Mouse (Mus musculus) embryonic facial prominence, embryonic 13.5 days (tissue): Measurements from ENCODE around the gene Gxylt2. TPM values are rescaled to one million over a fixed set of nuclear protein-coding genes. Genes with fewer than 3 reads are reported as not detected.

Experiments used
- ATAC-seq: fragments of 200-750 bp; cut with Nextera tagmentation; 2 replicates; pipeline ENCODE4 v1.8.0; 2017; ENCODE audit warnings: low read depth; ENCODE audit not compliant: insufficient number of reproducible peaks, insufficient read depth, low FRiP score, low TSS enrichment
- H3K27ac ChIP-seq: fragments of 300-500 bp; sonication (generic); 2 replicates; pipeline ENCODE4 v1.5.1; 2015; ENCODE audit warnings: moderate library complexity, mild to moderate bottlenecking, inconsistent platforms
- H3K27me3 ChIP-seq: fragments of 300-500 bp; sonication (generic); 2 replicates; pipeline ENCODE4 v1.6.1; 2015; ENCODE audit warnings: mild to moderate bottlenecking, inconsistent platforms
- H3K36me3 ChIP-seq: fragments of 300-500 bp; sonication (generic); 2 replicates; pipeline ENCODE4 v1.6.1; 2015; ENCODE audit warnings: mild to moderate bottlenecking, inconsistent platforms
- H3K4me1 ChIP-seq: fragments of 300-500 bp; sonication (generic); 2 replicates; pipeline ENCODE4 v1.6.1; 2015; ENCODE audit warnings: inconsistent platforms
- H3K4me2 ChIP-seq: fragments of 300-500 bp; sonication (generic); 2 replicates; pipeline ENCODE4 v1.6.1; 2015; ENCODE audit warnings: moderate library complexity, mild to moderate bottlenecking, inconsistent platforms
- H3K4me3 ChIP-seq: fragments of 300-500 bp; sonication (generic); 2 replicates; pipeline ENCODE4 v1.5.1; 2015; ENCODE audit warnings: mild to moderate bottlenecking, inconsistent platforms
- H3K9ac ChIP-seq: fragments of 300-500 bp; sonication (generic); 2 replicates; pipeline ENCODE4 v1.6.1; 2015; ENCODE audit warnings: mild to moderate bottlenecking, inconsistent platforms
- H3K9me3 ChIP-seq: fragments of 300-500 bp; sonication (generic); 2 replicates; pipeline ENCODE4 v1.6.1; 2016; ENCODE audit warnings: inconsistent platforms
- WGBS: fragments of 180-500 bp; shearing (Covaris S2); methylation state at CpG from one replicate; pipeline ENCODE4 v1.1.7; 2015; ENCODE audit warnings: mixed read lengths; 5-methylcytosine and 5-hydroxymethylcytosine counted together
- polyA plus RNA-seq: library from polyadenylated mRNA; unstranded; fragments of >200 nt; fragmentation: Nextera tagmentation; extraction: Ambion mirVana; gene quantifications from 2 replicates; pipeline ENCODE4 v1.2.1, GENCODE M21; 2015

Gene Gxylt2
- polyA plus RNA-seq, 1 experiment from 2014 or later, result 33.2 TPM

DNA sequence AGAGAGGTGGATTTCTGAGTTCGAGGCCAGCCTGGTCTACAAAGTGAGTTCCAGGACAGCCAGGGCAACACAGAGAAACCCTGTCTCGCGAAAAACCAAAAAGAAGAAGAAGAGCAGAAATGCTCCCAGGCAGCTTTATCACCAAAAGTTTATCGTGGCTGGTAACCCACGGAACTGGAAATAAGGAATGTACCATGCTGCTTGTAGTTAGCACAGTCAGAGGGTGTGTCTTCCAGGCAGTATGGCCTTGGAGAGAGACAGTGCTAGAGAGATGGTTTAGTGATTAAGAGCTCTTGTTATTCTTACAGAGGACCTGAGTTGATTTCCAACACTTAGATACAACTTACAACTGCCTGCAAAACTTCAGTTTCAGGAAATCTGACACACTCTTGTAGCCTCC is 146.5 kb downstream of the Gxylt2 start:
- ATAC-seq, result no peak
- no peak overlapping the region for H3K27ac ChIP-seq
- H3K9ac ChIP-seq, result no peak overlapping the region
- H3K9me3 ChIP-seq, result no peaks in the 10 kb centered on the region
- no peak overlapping the region for H3K4me3 ChIP-seq
- 87% methylated on average over 5 of the region's 5 CpGs for WGBS
- no peaks in the 10 kb centered on the region for H3K4me1 ChIP-seq
- peaks cover 48% of the 10 kb centered on the region for H3K36me3 ChIP-seq
- H3K27me3 ChIP-seq, result no peaks in the 10 kb centered on the region
- no peak overlapping the region for H3K4me2 ChIP-seq

Other genes with a start within 250 kb of the Gxylt2 start
- 13.7 and 15.6 TPM in 2 replicates for gene Shq1, start 33.6 kb upstream of the Gxylt2 start, polyA plus RNA-seq
- gene Ppp4r2, start 128.9 kb downstream of the Gxylt2 start, polyA plus RNA-seq, result 25.4 and 28.6 TPM in 2 replicates